Mouse (Mus musculus) bone marrow, adult 2 months (tissue): ENCODE data around the gene Cd151.

Experiments used
- CTCF ChIP-seq: fragments of 200-500 bp; IDR thresholded peaks from 2 replicates; pipeline ENCODE4 v1.5.1; 2011; ENCODE audit warnings: low read length, control low read depth; ENCODE audit not compliant: control insufficient read depth, insufficient read depth
- POLR2A ChIP-seq: fragments of 200-500 bp; IDR thresholded peaks from 2 replicates; pipeline ENCODE4 v1.6.1; 2011; ENCODE audit warnings: low read depth, mild to moderate bottlenecking, control low read depth, low read length, borderline replicate concordance; ENCODE audit not compliant: control insufficient read depth

DNA sequence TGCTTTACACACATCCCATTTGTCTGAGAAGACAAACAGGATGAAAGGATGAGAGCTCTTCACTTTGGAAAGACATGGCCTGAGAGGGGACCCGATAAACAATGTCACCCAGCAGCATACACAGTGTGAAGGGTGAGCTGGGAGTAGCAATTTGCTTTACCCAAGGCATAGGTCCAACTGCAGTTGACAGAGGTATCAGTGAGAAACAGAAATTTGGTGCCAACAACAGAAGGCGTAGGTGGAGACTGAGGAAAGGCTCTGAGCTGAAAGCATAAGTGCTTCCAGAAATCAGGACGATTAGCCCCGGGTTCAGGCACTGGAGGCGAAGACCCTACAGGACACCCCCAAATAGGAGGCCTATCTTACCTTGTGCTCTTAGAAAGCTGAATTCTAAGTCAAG, 43.0 kb downstream of the Cd151 start:
- TF ChIP-seq CTCF (no peak), POLR2A (no peak)
